ENCODE assay signal across 17 mouse cellular contexts in genomic region chr2:118418076-118418475, GRCm38 (mm10). TPM values are rescaled to one million over a fixed set of nuclear protein-coding genes. Genes with fewer than 3 reads are reported as not detected.
DNase-seq lines count a peak whose midpoint lies in the region.
"Had no signal": no experiment of that assay in that cellular context is flagged by ENCODE, and none has a peak within 500 bp of the region (broad histone marks: within the 10 kb centered on the region; RNA-seq: fewer than 3 reads in every experiment).

No protein-coding gene starts in this region.

- peak; percentile 68 for DNase-seq in adrenal gland, adult 2 months
- DNase-seq in adrenal gland, postnatal 4 days (ENCODE audit: low spot score in 2 of 2), result no peak
- DNase-seq in adrenal gland, adult 8-10 months, result peak; percentile 28
- DNase-seq in adrenal gland, postnatal 10 days, result peak; percentile 13
- DNase-seq in adrenal gland, postnatal 36 days, result peak; percentile 49 to 57
- DNase-seq in right cerebral cortex, adult 18-20 months, result no peak
- DNase-seq in lung, postnatal 4 days, result no peak
- DNase-seq: cerebellum, adult 11 months; cerebellum, adult 18-20 months; cerebellum, adult 8-10 months; cerebellum, adult 9-11 months; cerebellum, postnatal 14 days; cerebellum, postnatal 36 days; embryo, embryonic 11 days had no signal

RNA-seq across cellular contexts. Expression of gene Eif2ak4, which starts 29.7 kb away (rescaled TPM):
- total RNA-seq in adrenal gland, adult 2 months (2021), result 10 to 100 TPM; 15.1 to 17.0 TPM
- polyA plus RNA-seq in adrenal gland, adult 2 months (2012; rRNA removed), result 11.2 and 11.9 TPM in 2 replicates
- 10 to 100 TPM; 25.1 to 29.5 TPM for total RNA-seq in adrenal gland, postnatal 4 days (2021)
- 10 to 100 TPM; 17.1 to 32.5 (median 26.1) TPM for total RNA-seq in adrenal gland, adult 8-10 months (2022)
- 10 to 100 TPM; 15.7 to 19.9 TPM for total RNA-seq in adrenal gland, postnatal 10 days (2021)
- 10 to 100 TPM; 17.7 to 18.0 TPM for total RNA-seq in adrenal gland, postnatal 36 days (2021)

RNA-seq across cellular contexts. Expression of gene Gpr176, which starts 44.9 kb away (rescaled TPM):
- total RNA-seq in adrenal gland, adult 2 months (2021), result 1 to 10 TPM; 3.2 to 3.3 TPM
- polyA plus RNA-seq in adrenal gland, adult 2 months (2012; rRNA removed), result 1.0 and 1.5 TPM in 2 replicates
- total RNA-seq in adrenal gland, postnatal 4 days (2021), result 1 to 10 TPM; 2.8 to 3.2 TPM
- total RNA-seq in adrenal gland, adult 8-10 months (2022), result 1 to 10 TPM; 4.2 to 5.8 (median 5.0) TPM
- total RNA-seq in adrenal gland, postnatal 10 days (2021), result 1 to 10 TPM; 2.0 to 2.2 TPM
- total RNA-seq in adrenal gland, postnatal 36 days (2021), result 1 to 10 TPM; 2.5 TPM
- total RNA-seq: common myeloid progenitor, adult 5-6 weeks; MEL had no signal
- polyA plus RNA-seq: erythroblast, embryonic 14.5 days had no signal

Comparison
In these comparisons a context has a peak if more than half of its experiments do, and no peak if none do; other contexts are left out.
1. DNase-seq: peak in adrenal gland, adult 2 months (single experiment), adrenal gland, adult 8-10 months (single experiment), adrenal gland, postnatal 10 days (single experiment) and adrenal gland, postnatal 36 days (2 of 2); none in adrenal gland, postnatal 4 days (0 of 2), right cerebral cortex, adult 18-20 months (single experiment) and lung, postnatal 4 days (0 of 2).